Mouse (Mus musculus): ENCODE results near the gene Ddx1. TPM values are rescaled to one million over a fixed set of nuclear protein-coding genes. Genes with fewer than 3 reads are reported as not detected.

Ddx1 gene
- polyA plus RNA-seq (2015; fragmentation: Nextera tagmentation; extraction: Ambion mirVana), result 130 TPM in 2 replicates

GRCm38 (mm10) chr12:13248691-13249572, at the start of gene Ddx1:
Gene Ddx1, minus strand, starts transcription at chr12:13249213.
- H3K36me3 ChIP-seq, result peaks cover 7% of the 10 kb centered on the region
- peaks cover 23% of the 10 kb centered on the region for H3K4me1 ChIP-seq (replicated peaks)
- peak within 1 kb of the TSS; percentile 92 for H3K9ac ChIP-seq
- peak within 1 kb of the TSS; percentile 56 for H3K4me2 ChIP-seq
- H3K27ac ChIP-seq, result peak within 1 kb of the TSS; percentile 94
- peak; percentile 94 for ATAC-seq (ENCODE audit: low FRiP score)
- 2% methylated on average over 57 of the region's 59 CpGs for WGBS
- H3K9me3 ChIP-seq, result no peaks in the 10 kb centered on the region
- peak within 1 kb of the TSS; percentile 83 for H3K4me3 ChIP-seq
- H3K27me3 ChIP-seq, result no peaks in the 10 kb centered on the region

- 54% methylated on average over 3 of the region's 3 CpGs for WGBS
- Histone ChIP-seq H3K9me3 (no peaks in the 10 kb centered on the region), H3K9ac (no peak overlapping the region), H3K27ac (no peak overlapping the region; the same call in 1 of the 2 replicates), H3K4me3 (no peak overlapping the region), H3K4me2 (no peak overlapping the region), H3K36me3 (peaks cover 14% of the 10 kb centered on the region), H3K27me3 (no peaks in the 10 kb centered on the region), H3K4me1 (replicated peaks) (no peaks in the 10 kb centered on the region)
- peak; percentile 49; the same call in 1 of the 2 replicates for ATAC-seq (ENCODE audit: low FRiP score)
Measured at GRCm38 (mm10) chr12:13293421-13293881, 44.4 kb upstream of the Ddx1 start.

DNA sequence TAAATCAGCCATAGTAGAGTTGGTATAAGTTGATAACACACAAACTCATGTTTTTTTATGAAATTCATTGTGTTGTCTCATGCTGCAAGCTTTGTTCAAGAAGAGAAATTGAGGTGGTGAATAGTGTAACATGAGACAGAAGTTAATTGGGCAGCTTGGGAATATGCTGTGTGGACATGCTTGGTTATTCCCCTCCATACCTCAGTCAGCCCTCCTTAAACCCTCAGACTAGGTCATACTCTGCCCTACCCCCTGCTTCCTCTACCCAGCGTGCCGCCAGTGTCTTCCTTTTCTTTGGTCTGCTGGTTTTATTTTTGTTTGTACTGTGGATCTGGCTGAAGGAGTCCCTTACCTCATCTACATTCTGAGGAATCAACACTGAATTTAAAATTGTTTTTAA, 42.4 kb upstream of the Ddx1 start:
- Histone ChIP-seq H3K9ac (no peak overlapping the region), H3K4me2 (no peak overlapping the region), H3K36me3 (peaks cover 14% of the 10 kb centered on the region), H3K4me1 (replicated peaks) (no peaks in the 10 kb centered on the region), H3K27me3 (no peaks in the 10 kb centered on the region), H3K4me3 (no peak overlapping the region), H3K9me3 (no peaks in the 10 kb centered on the region), H3K27ac (no peak overlapping the region)
- no peak for ATAC-seq (ENCODE audit: low FRiP score)
- 95% methylated on average over 2 of the region's 2 CpGs for WGBS

DNA sequence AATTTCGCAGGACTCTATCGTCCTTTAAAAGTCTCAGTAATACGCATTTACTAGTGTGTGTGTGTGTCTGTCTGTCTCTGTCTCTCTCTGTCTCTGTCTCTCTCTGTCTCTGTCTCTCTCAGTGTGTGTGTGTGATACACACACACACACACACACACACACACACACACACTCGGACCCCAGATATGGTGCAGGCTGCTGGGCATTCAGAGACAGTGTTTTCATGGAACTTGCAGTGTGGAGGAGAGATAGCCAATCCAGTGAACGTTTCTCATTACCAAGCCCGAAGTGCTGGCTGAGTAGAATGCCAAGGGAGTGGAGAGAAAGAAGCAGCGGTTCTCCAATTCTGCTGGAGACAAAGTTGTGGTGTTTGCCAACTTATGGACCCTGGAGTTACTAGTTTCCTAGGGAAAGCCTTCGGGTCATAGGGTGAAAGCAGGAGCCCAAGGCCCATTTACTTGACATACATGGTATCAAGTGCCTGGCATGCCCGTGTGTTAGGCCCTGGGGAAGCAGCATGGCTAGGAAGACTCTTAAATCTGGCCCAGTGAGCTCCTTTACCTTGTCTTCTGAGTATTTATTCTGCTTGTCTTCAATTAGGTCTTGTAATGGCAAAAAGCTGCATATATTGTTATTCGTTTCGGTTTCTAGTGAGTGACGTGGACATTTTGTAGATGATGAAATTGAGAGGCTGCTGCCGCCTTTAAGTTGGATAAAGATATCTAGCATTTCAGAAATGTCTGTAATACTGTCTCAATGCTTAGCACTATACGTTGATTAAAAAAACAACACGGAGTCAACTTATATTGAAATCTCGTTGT, 20.8 kb upstream of the Ddx1 start:
- ATAC-seq (ENCODE audit: low FRiP score), result peak; percentile 47
- no peaks in the 10 kb centered on the region for H3K27me3 ChIP-seq

GRCm38 (mm10) chr12:13268826-13269449, 19.9 kb upstream of the Ddx1 start, which contains the start of gene Nbas:
Gene Nbas, plus strand, starts transcription at chr12:13269133.
- Histone ChIP-seq H3K4me3 (peak within 1 kb of the TSS; percentile 75), H3K36me3 (peaks cover 4% of the 10 kb centered on the region; the same call in 1 of the 2 replicates), H3K27ac (peak within 1 kb of the TSS; percentile 84), H3K9ac (peak within 1 kb of the TSS; percentile 88), H3K4me2 (peak within 1 kb of the TSS; percentile 84), H3K4me1 (replicated peaks) (peaks cover 19% of the 10 kb centered on the region), H3K9me3 (no peaks in the 10 kb centered on the region), H3K27me3 (no peaks in the 10 kb centered on the region)
- 4% methylated on average over 38 of the region's 38 CpGs for WGBS
- peak; percentile 96 for ATAC-seq (ENCODE audit: low FRiP score)

More for the DNA sequence above, 20.8 kb upstream of the Ddx1 start:
- H3K4me1 ChIP-seq (replicated peaks), result peaks cover 19% of the 10 kb centered on the region
- WGBS, result 50% methylated on average over 16 of the region's 16 CpGs
- H3K36me3 ChIP-seq, result peaks cover 9% of the 10 kb centered on the region
- H3K9me3 ChIP-seq, result no peaks in the 10 kb centered on the region
- peak overlapping the region; percentile 75 for H3K4me3 ChIP-seq
- H3K9ac ChIP-seq, result peak overlapping the region; percentile 88
- H3K4me2 ChIP-seq, result peak overlapping the region; percentile 84
- peak overlapping the region; percentile 84 for H3K27ac ChIP-seq

DNA sequence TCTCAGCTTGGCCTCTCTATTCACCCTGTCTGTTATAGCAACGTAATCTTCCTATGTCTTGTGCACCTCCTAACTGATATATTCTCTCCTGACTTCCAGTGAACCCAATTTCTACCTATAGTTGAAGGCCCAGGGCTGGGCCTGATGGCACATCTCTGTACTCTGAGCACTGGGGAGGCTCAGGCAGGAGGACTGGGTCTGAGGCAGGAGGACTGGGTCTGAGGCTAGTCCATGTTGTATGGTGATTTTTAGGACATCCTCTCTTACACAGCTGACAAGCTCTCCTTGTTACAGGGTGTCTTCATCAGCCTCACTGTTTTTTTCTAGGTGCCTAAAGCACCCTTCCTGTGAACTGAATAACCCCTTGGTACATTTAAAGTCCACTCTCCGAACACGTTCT, 19.4 kb upstream of the Ddx1 start:
- Histone ChIP-seq H3K4me3 (peak overlapping the region; percentile 75), H3K27me3 (no peaks in the 10 kb centered on the region), H3K9me3 (no peaks in the 10 kb centered on the region), H3K4me2 (peak overlapping the region; percentile 84), H3K4me1 (replicated peaks) (peaks cover 19% of the 10 kb centered on the region), H3K36me3 (peaks cover 3% of the 10 kb centered on the region; the same call in 1 of the 2 replicates), H3K27ac (no peak overlapping the region), H3K9ac (peak overlapping the region; percentile 88; the same call in 1 of the 2 replicates)
- WGBS, result 55% methylated on average over 3 of the region's 3 CpGs
- peak; percentile 47 for ATAC-seq (ENCODE audit: low FRiP score)

- no peak for ATAC-seq (ENCODE audit: low FRiP score)
- no peaks in the 10 kb centered on the region for H3K27me3 ChIP-seq
- 84% methylated on average over 2 of the region's 2 CpGs for WGBS
- no peak overlapping the region for H3K9ac ChIP-seq
- H3K4me1 ChIP-seq (replicated peaks), result 0 out of 2 replicates have a peak, but pooled peaks cover 4% of the 10 kb centered on the region
- no peak overlapping the region for H3K4me2 ChIP-seq
- H3K36me3 ChIP-seq, result no peaks in the 10 kb centered on the region
- H3K27ac ChIP-seq, result no peak overlapping the region
- no peak overlapping the region for H3K4me3 ChIP-seq
- no peaks in the 10 kb centered on the region for H3K9me3 ChIP-seq
Measured at GRCm38 (mm10) chr12:13255701-13256100, 6.7 kb upstream of the Ddx1 start.

DNA sequence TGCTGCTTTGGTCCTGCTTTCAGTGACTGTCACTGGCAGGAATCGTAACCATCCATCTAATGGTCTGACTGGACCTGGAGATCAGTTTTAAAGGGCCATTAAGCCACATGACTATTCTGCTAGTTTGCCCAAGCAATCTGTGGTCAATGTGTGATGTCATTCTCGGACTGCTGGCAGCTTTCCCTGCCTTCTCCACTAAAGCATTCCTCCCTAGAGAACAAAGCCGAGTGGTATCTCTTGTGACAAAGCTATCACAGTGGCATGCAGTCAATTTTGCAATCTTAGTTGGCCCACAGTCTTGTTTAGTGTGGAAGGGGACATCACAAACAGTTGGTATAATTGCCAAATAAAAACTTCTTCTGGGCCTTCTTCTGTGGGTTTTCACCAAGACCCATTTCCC, 6.1 kb upstream of the Ddx1 start:
- H3K4me3 ChIP-seq, result no peak overlapping the region
- no peak overlapping the region for H3K27ac ChIP-seq
- peaks cover 6% of the 10 kb centered on the region; the same call in 1 of the 2 replicates for H3K4me1 ChIP-seq (replicated peaks)
- no peak overlapping the region for H3K9ac ChIP-seq
- H3K9me3 ChIP-seq, result no peaks in the 10 kb centered on the region
- ATAC-seq (ENCODE audit: low FRiP score), result no peak
- H3K36me3 ChIP-seq, result no peaks in the 10 kb centered on the region
- 53% methylated on average over 3 of the region's 3 CpGs for WGBS
- H3K27me3 ChIP-seq, result no peaks in the 10 kb centered on the region
- no peak overlapping the region for H3K4me2 ChIP-seq

DNA sequence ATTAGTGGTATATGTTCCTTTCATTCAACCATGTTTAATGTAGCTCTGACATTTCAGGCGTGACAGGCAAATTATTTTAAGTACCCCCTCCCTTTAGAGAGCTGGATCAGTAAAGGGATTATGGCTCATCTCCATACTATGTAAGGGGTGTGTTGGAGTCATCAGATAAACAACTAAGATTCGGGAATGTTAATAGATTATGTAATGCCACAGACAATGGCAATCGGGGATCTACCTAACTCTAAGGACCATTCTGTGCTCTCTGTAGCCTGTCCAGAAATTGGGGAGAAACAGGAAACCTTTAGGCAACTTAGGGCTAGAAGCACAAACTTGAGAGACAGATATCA, 533 bp upstream of the Ddx1 start:
- Histone ChIP-seq H3K4me1 (replicated peaks) (peaks cover 23% of the 10 kb centered on the region), H3K27me3 (no peaks in the 10 kb centered on the region), H3K27ac (peak overlapping the region; percentile 94), H3K36me3 (peaks cover under 1% of the 10 kb centered on the region; the same call in 1 of the 2 replicates), H3K4me3 (peak overlapping the region; percentile 83), H3K9me3 (no peaks in the 10 kb centered on the region), H3K4me2 (peak overlapping the region; percentile 56), H3K9ac (peak overlapping the region; percentile 92)
- WGBS, result 87% methylated on average over 3 of the region's 3 CpGs
- ATAC-seq (ENCODE audit: low FRiP score), result peak; percentile 22

GRCm38 (mm10) chr12:13242453-13242852, 6.6 kb downstream of the Ddx1 start:
- Histone ChIP-seq H3K9ac (no peak overlapping the region), H3K36me3 (peaks cover 57% of the 10 kb centered on the region), H3K27me3 (no peaks in the 10 kb centered on the region), H3K4me3 (no peak overlapping the region), H3K27ac (no peak overlapping the region), H3K9me3 (no peaks in the 10 kb centered on the region), H3K4me2 (no peak overlapping the region), H3K4me1 (replicated peaks) (peaks cover 7% of the 10 kb centered on the region)
- ATAC-seq (ENCODE audit: low FRiP score), result no peak

DNA sequence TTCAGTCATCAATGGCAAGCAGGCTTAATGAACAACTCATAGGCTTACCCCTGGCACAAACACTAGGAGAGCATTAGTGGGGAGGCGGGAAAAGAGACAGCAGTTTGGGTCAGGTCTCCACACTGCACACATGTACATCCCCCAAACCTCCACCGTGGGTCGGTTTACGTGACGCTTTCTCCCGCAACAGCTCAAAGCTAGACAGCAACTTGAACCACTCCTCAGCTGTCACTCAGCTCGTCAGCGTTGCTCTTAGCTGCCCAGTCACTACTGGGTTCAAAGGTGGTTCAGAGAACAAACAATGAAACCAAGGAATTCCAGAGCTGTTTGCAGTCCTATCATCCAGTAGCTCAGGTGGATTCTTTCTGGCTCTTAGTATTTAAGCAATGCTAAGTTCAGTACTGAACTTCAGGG, 30.9 kb downstream of the Ddx1 start:
- ATAC-seq (ENCODE audit: low FRiP score), result no peak
- WGBS, result 88% methylated on average over 8 of the region's 8 CpGs

DNA sequence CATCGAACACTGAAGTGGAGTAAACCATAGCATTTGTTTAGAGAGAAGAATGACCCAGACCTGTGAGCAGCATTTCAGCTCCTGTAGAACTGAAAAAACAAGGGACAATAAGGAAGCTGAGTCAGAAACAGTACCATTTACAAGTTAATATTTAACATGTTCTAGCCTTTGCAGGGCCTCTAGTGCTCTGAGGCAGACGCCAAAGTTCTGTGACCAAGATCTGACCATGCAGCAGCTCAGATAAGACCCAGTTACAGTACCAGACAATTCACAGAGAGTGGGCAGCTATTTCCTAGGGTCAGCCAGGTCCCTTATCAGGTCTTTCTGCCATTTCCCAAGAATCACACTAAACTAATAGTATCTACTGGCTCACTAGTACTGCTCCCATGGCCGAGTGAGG, 31.4 kb downstream of the Ddx1 start:
- peaks cover 5% of the 10 kb centered on the region for H3K4me1 ChIP-seq (replicated peaks)
- WGBS, result 75% methylated on average over 3 of the region's 3 CpGs
- peaks cover 40% of the 10 kb centered on the region for H3K36me3 ChIP-seq
- H3K9me3 ChIP-seq, result no peaks in the 10 kb centered on the region
- no peaks in the 10 kb centered on the region for H3K27me3 ChIP-seq
- H3K9ac ChIP-seq, result no peak overlapping the region; the same call in 1 of the 2 replicates
- no peak for ATAC-seq (ENCODE audit: low FRiP score)
- no peak overlapping the region for H3K4me3 ChIP-seq
- no peak overlapping the region for H3K27ac ChIP-seq
- no peak overlapping the region for H3K4me2 ChIP-seq

More for the DNA sequence above, 30.9 kb downstream of the Ddx1 start:
- H3K4me2 ChIP-seq, result no peak overlapping the region
- peaks cover 5% of the 10 kb centered on the region for H3K4me1 ChIP-seq (replicated peaks)
- H3K27me3 ChIP-seq, result no peaks in the 10 kb centered on the region
- no peak overlapping the region for H3K27ac ChIP-seq
- no peak overlapping the region for H3K4me3 ChIP-seq
- H3K9me3 ChIP-seq, result no peaks in the 10 kb centered on the region
- no peak overlapping the region for H3K9ac ChIP-seq
- peaks cover 43% of the 10 kb centered on the region for H3K36me3 ChIP-seq

All from hindbrain, embryonic 13.5 days (tissue).